Mouse (Mus musculus): ENCODE results near the gene Hspb6. TPM values are rescaled to one million over a fixed set of nuclear protein-coding genes. Genes with fewer than 3 reads are reported as not detected.
A peak's percentile ranks its signal among the peaks of the same experiment; 100 is the strongest.

Hspb6 gene
- polyA plus RNA-seq, 1 experiment from 2014 or later, result 6.2 TPM

DNA sequence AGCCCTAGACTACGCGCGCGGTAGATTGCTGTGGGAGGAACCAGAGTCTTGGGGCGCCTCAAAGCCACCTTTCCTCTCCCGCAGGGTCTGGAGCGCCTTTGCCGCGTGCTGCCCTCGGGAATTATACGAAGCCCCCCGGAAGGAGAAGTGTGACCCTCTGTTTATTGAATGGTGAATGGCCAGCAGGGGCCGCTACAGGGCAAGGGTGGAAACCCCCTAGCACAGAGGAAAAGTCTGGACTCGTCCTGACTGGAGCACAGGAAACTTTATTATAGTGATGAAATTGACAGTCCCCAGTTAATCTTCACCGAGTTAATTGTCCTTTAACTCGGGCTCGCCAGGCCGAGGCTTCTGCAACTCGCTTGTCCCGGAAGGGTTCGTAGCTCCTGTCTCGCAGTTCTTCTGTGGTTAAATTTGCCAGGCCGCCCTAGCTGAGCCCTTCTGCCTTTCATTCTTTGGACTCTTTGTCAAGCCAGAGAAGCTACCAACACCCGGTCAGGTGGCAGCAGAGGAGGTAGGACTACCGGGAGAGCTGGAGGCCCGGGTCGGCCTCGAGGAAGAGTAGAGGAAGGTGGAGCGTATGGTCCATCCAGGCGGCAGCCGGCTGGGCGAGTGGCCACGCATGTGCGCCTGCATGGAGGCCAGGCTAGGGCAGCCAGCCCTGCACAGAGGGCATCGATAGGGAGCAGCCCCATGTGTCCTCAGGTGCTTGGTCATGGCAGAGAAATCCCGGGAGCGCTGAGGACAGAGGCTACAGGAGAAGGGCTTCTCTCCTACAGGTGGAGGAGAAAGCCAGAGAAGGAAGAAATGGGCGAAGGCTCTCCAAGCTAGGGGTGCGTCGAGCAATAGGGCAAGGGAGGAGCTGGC is 37.7 kb downstream of the Hspb6 start:
- Histone ChIP-seq H3K9ac (replicated peaks) (peak overlapping the region; percentile 62), H3K4me3 (peak overlapping the region; percentile 98), H3K4me1 (peaks cover 23% of the 10 kb centered on the region), H3K36me3 (peaks cover 23% of the 10 kb centered on the region), H3K4me2 (replicated peaks) (peak overlapping the region; percentile 90), H3K27me3 (no peaks in the 10 kb centered on the region), H3K9me3 (no peaks in the 10 kb centered on the region), H3K27ac (replicated peaks) (peak overlapping the region; percentile 94)
- ATAC-seq (ENCODE audit: low FRiP score, low read depth), result peak; percentile 35
- WGBS, result 29% methylated on average over 39 of the region's 40 CpGs

DNA sequence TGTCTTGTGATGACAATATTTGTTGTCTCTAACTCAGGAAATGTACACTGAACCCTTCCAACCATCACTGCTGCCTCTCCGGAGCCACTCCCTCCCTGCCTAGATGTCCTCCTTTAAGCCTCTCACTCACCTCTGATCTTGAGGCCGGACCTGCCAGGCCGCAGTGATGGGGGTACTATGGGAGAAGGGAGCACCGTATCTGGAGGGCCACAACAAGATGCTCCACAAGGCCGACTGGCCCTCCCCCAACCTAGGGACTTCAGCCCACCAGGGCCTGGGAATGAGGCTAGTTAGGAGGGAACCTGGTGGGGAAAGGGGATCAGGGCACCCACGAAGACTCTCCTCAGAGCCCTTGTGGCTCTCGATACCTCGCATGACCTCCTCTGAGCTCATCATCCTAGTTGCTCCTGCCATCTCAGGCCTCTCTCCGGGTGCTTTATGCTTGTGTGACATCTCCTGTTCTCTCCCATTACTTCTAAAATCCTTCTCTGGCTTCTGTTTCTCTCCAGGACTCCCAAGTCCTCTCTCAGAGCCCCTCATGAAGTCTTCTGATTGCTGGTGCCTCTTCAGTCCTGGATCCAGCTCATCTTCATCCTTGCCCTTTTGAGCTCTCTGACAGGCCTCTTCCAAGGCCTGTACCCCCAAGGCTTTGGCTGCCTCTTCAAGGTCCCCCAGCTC is 39.1 kb downstream of the Hspb6 start:
- H3K4me3 ChIP-seq, result no peak overlapping the region
- H3K27ac ChIP-seq (replicated peaks), result 0 out of 2 replicates have a peak overlapping the region, but pooled peaks have one; percentile 20
- H3K9ac ChIP-seq (replicated peaks), result no peak overlapping the region
- H3K27me3 ChIP-seq, result no peaks in the 10 kb centered on the region
- ATAC-seq (ENCODE audit: low FRiP score, low read depth), result no peak
- H3K9me3 ChIP-seq, result no peaks in the 10 kb centered on the region
- 86% methylated on average over 9 of the region's 9 CpGs for WGBS
- peaks cover 9% of the 10 kb centered on the region for H3K36me3 ChIP-seq
- peaks cover 25% of the 10 kb centered on the region for H3K4me1 ChIP-seq
- no peak overlapping the region for H3K4me2 ChIP-seq (replicated peaks)

DNA sequence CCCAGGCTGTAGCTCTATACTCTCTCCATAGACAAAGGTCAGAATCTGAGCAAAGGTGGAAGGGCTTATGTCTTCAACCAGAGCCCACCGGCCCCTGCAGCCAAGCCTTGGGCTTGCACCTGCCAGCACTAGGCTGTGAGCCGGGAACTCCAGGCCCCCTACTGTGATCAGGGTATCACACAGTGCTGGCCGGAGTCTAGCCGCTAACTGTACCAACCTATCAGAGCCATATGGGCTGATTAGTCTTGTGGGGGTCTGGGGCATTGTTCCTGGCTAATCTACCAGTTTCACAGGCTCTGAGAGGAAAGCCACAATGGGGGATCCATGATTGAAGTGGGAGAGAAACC is 39.6 kb downstream of the Hspb6 start:
- no peaks in the 10 kb centered on the region for H3K27me3 ChIP-seq
- ATAC-seq (ENCODE audit: low FRiP score, low read depth), result no peak
- no peaks in the 10 kb centered on the region for H3K9me3 ChIP-seq
- H3K4me1 ChIP-seq, result peaks cover 22% of the 10 kb centered on the region
- H3K27ac ChIP-seq (replicated peaks), result 0 out of 2 replicates have a peak overlapping the region, but pooled peaks have one; percentile 20
- H3K36me3 ChIP-seq, result peaks cover 4% of the 10 kb centered on the region
- no peak overlapping the region for H3K4me3 ChIP-seq
- no peak overlapping the region for H3K4me2 ChIP-seq (replicated peaks)
- no peak overlapping the region; the same call in 1 of the 2 replicates for H3K9ac ChIP-seq (replicated peaks)
- WGBS, result 42% methylated on average over 4 of the region's 4 CpGs

- Histone ChIP-seq H3K27me3 (no peaks in the 10 kb centered on the region), H3K9me3 (no peaks in the 10 kb centered on the region), H3K9ac (replicated peaks) (no peak overlapping the region), H3K4me3 (no peak overlapping the region), H3K4me1 (peaks cover 10% of the 10 kb centered on the region), H3K27ac (replicated peaks) (no peak overlapping the region), H3K4me2 (replicated peaks) (no peak overlapping the region), H3K36me3 (no peaks in the 10 kb centered on the region)
- ATAC-seq (ENCODE audit: low FRiP score, low read depth), result no peak
- 54% methylated on average over 5 of the region's 5 CpGs for WGBS
These were observed 40.9 kb downstream of the Hspb6 start for GRCm38 (mm10) chr7:30592772-30593423.

- no peak overlapping the region for H3K9ac ChIP-seq (replicated peaks)
- no peaks in the 10 kb centered on the region for H3K36me3 ChIP-seq
- 0 out of 2 replicates have a peak overlapping the region, but pooled peaks have one; percentile 54 for H3K27ac ChIP-seq (replicated peaks)
- H3K4me2 ChIP-seq (replicated peaks), result 0 out of 2 replicates have a peak overlapping the region, but pooled peaks have one; percentile 13
- H3K27me3 ChIP-seq, result no peaks in the 10 kb centered on the region
- 76% methylated on average over 10 of the region's 10 CpGs for WGBS
- H3K4me3 ChIP-seq, result no peak overlapping the region
- H3K9me3 ChIP-seq, result no peaks in the 10 kb centered on the region
- no peak for ATAC-seq (ENCODE audit: low FRiP score, low read depth)
- peaks cover 10% of the 10 kb centered on the region for H3K4me1 ChIP-seq
These were observed 41.9 kb downstream of the Hspb6 start for GRCm38 (mm10) chr7:30593579-30594509.

DNA sequence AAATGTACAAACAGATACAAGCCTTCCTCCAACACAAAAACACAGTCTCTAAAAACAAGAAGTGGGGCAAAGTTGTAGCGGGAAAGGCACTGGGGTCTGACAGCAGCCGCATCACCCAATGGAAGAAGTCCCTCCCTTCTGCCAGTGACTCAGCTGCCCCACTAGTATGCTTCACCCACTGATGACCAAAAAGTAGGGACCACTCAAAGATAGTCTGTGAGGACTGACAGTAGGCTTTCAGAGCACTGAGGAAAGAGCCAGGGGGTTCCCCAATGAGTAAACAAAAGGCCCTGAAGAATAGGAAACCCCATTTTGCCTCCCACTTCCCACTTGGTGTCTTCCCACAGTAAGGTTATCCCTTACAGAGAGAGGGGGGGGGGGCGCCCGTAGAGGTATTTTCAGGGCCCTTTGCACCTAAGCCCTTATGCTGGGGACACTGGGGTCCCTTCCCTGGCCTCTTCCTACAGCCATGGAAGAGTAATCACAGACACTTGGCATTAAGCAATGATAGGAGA is 42.6 kb downstream of the Hspb6 start:
- Histone ChIP-seq H3K9me3 (no peaks in the 10 kb centered on the region), H3K4me2 (replicated peaks) (no peak overlapping the region), H3K9ac (replicated peaks) (no peak overlapping the region), H3K4me1 (peaks cover 10% of the 10 kb centered on the region), H3K36me3 (no peaks in the 10 kb centered on the region), H3K27me3 (no peaks in the 10 kb centered on the region), H3K27ac (replicated peaks) (no peak overlapping the region), H3K4me3 (no peak overlapping the region)
- ATAC-seq (ENCODE audit: low FRiP score, low read depth), result no peak
- WGBS, result 68% methylated on average over 4 of the region's 4 CpGs

- H3K9ac ChIP-seq (replicated peaks), result no peak overlapping the region
- no peak overlapping the region for H3K27ac ChIP-seq (replicated peaks)
- ATAC-seq (ENCODE audit: low FRiP score, low read depth), result no peak
- peaks cover 13% of the 10 kb centered on the region for H3K4me1 ChIP-seq
- 83% methylated on average over 5 of the region's 5 CpGs for WGBS
- H3K9me3 ChIP-seq, result no peaks in the 10 kb centered on the region
- no peak overlapping the region for H3K4me2 ChIP-seq (replicated peaks)
- no peaks in the 10 kb centered on the region for H3K27me3 ChIP-seq
- H3K4me3 ChIP-seq, result no peak overlapping the region
- H3K36me3 ChIP-seq, result no peaks in the 10 kb centered on the region
These were observed 44.1 kb downstream of the Hspb6 start for GRCm38 (mm10) chr7:30596093-30596492.

DNA sequence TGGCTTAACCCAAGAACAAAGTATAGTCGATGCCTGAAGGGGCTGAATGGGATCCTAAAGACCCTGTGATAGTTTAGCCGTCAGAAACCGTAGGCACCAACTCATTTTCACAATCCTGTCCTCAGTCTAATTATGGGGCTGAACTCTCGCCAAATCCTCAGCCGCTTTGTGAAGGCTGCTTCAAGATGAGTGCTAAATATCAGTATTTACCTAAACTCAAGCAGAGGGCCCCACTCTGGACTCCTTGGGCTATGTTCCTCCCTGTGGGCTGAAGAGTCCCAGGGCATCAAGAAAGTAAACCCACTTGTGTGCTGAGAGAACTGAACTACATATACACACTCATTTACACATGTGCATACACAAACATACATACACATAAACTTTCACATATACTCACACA is 44.8 kb downstream of the Hspb6 start:
- WGBS, result 76% methylated on average over 5 of the region's 5 CpGs

DNA sequence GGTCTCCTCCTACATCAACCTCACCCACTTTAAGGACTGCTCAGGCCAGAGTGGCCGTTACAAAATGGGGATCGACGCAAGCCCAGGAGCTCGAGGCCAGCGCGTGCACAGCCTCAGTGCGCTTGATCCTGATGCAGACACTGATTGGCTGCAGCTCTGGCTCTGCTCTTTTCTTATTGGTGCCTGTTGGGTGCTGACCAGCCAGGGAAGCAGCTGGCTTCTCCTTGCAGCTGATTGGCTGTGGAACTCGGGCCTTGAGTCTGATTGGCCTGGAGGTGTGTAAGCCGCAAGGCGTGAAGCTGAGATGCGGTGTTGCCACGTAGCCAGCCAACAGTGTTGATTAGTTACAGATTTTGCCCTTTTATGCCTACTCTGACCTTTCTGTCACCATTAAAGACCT is 46.8 kb downstream of the Hspb6 start, which contains the start of gene Zbtb32:
Gene Zbtb32 (minus strand): TSS at position 124 of the 400 bp plus-strand sequence.
- H3K9ac ChIP-seq (replicated peaks), result no peak within 1 kb of the TSS
- H3K4me2 ChIP-seq (replicated peaks), result peak within 1 kb of the TSS; percentile 32
- no peak within 1 kb of the TSS for H3K4me3 ChIP-seq
- no peaks in the 10 kb centered on the region for H3K36me3 ChIP-seq
- 0 out of 2 replicates have a peak within 1 kb of the TSS, but pooled peaks have one; percentile 25 for H3K27ac ChIP-seq (replicated peaks)
- H3K9me3 ChIP-seq, result no peaks in the 10 kb centered on the region
- H3K4me1 ChIP-seq, result peaks cover 13% of the 10 kb centered on the region
- no peaks in the 10 kb centered on the region for H3K27me3 ChIP-seq
- ATAC-seq (ENCODE audit: low FRiP score, low read depth), result no peak
- WGBS, result 93% methylated on average over 12 of the region's 12 CpGs

More for the DNA sequence above, 44.8 kb downstream of the Hspb6 start:
- no peak for ATAC-seq (ENCODE audit: low FRiP score, low read depth)
- H3K4me1 ChIP-seq, result peaks cover 13% of the 10 kb centered on the region
- H3K9me3 ChIP-seq, result no peaks in the 10 kb centered on the region
- no peak overlapping the region for H3K27ac ChIP-seq (replicated peaks)
- no peak overlapping the region for H3K9ac ChIP-seq (replicated peaks)
- no peak overlapping the region for H3K4me2 ChIP-seq (replicated peaks)
- H3K36me3 ChIP-seq, result no peaks in the 10 kb centered on the region
- no peaks in the 10 kb centered on the region for H3K27me3 ChIP-seq
- H3K4me3 ChIP-seq, result no peak overlapping the region

DNA sequence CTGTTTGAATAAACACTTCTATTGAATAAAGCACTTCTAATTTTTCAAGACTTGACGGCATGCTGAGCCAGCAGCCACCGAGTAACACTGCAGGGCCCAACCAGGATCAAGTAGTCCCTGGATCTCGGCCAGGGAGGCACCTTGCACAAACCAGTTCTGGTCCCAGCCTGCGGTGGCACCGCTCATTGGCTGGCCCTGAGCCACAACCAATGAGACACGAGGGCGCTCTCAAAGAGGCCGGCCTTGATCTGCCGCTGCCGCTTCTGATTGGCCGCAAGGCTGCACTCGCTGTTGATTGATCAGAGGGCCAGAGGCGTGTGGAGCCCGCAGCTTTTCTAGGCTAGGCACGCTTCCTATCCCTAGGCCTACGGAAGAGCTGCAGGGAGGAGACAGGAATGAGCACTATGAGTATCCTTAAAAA is 48.0 kb downstream of the Hspb6 start:
- ATAC-seq (ENCODE audit: low FRiP score, low read depth), result peak; percentile 99
- H3K27me3 ChIP-seq, result no peaks in the 10 kb centered on the region
- H3K36me3 ChIP-seq, result no peaks in the 10 kb centered on the region
- peak overlapping the region; percentile 31; the same call in 1 of the 2 replicates for H3K9ac ChIP-seq (replicated peaks)
- peak overlapping the region; percentile 38 for H3K4me2 ChIP-seq (replicated peaks)
- WGBS, result 2% methylated on average over 16 of the region's 16 CpGs
- 0 out of 2 replicates have a peak overlapping the region, but pooled peaks have one; percentile 25 for H3K27ac ChIP-seq (replicated peaks)
- no peaks in the 10 kb centered on the region for H3K9me3 ChIP-seq
- H3K4me1 ChIP-seq, result peaks cover 11% of the 10 kb centered on the region
- H3K4me3 ChIP-seq, result no peak overlapping the region

DNA sequence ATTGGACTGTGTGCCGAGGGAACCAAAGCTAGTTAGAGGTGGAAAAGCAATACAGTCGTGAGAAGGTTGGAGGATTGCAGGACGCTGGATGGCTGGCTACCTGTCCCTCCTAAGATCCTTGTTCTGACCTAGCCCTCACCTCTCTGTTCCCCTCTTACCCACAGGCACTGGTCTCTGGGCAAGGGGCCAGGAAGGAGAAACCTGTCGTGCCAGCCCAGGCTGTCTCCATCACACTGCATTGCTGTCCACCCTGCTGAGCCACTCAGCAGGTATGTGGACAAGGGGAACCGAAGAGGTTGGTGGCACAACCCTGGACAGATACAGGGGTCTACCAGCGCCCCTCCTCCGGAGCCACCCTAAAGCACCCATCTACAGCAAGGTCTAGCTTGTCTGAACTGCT is 48.7 kb downstream of the Hspb6 start:
- Histone ChIP-seq H3K4me3 (no peak overlapping the region), H3K27me3 (no peaks in the 10 kb centered on the region), H3K36me3 (no peaks in the 10 kb centered on the region), H3K4me2 (replicated peaks) (peak overlapping the region; percentile 38; the same call in 1 of the 2 replicates), H3K4me1 (peaks cover 10% of the 10 kb centered on the region), H3K27ac (replicated peaks) (no peak overlapping the region), H3K9me3 (no peaks in the 10 kb centered on the region), H3K9ac (replicated peaks) (peak overlapping the region; percentile 31; the same call in 1 of the 2 replicates)
- no peak for ATAC-seq (ENCODE audit: low FRiP score, low read depth)
- 77% methylated on average over 7 of the region's 7 CpGs for WGBS

Measured in midbrain, embryonic 12.5 days (tissue).